33 mouse cellular contexts compared by ENCODE assay signal in genomic region chr10:45204582-45204981, GRCm38 (mm10). TPM values are rescaled to one million over a fixed set of nuclear protein-coding genes. Genes with fewer than 3 reads are reported as not detected.
"Had no signal": no experiment of that assay in that cellular context is flagged by ENCODE, and none has a peak within 500 bp of the region (broad histone marks: within the 10 kb centered on the region; RNA-seq: fewer than 3 reads in every experiment).

No protein-coding gene starts in this region.

- H3K27me3 ChIP-seq: limb, embryonic 12.5 days; limb, embryonic 13.5 days; limb, embryonic 15.5 days; liver, embryonic 12.5 days; liver, embryonic 13.5 days; liver, embryonic 15.5 days; lung, embryonic 15.5 days; megakaryocyte, embryonic 14.5 days; midbrain, embryonic 12.5 days; midbrain, embryonic 13.5 days; midbrain, embryonic 15.5 days had no signal

- DNase-seq: left cerebral cortex, postnatal 4 days; liver; liver, embryonic 13.5 days; liver, postnatal 0 days; lung, adult 18-20 months; lung, adult 2 months; lung, embryonic 14.5 days; lung, postnatal 10 days; lung, postnatal 14 days; lung, postnatal 36 days; lung, postnatal 4 days; midbrain, embryonic 14.5 days had no signal

- H3K4me3 ChIP-seq: left cerebral cortex, adult 2 months; limb, embryonic 10.5 days; limb, embryonic 12.5 days; limb, embryonic 13.5 days; limb, embryonic 15.5 days; liver, embryonic 12.5 days; liver, embryonic 13.5 days; liver, embryonic 15.5 days; lung, embryonic 15.5 days; megakaryocyte, embryonic 14.5 days; midbrain, embryonic 10.5 days; midbrain, embryonic 12.5 days; midbrain, embryonic 13.5 days; midbrain, embryonic 15.5 days had no signal

- ATAC-seq: liver, embryonic 12.5 days; liver, postnatal 0 days; lung, postnatal 0 days; midbrain, embryonic 13.5 days; midbrain, embryonic 15.5 days; midbrain, embryonic 16.5 days had no signal

- H3K4me2 ChIP-seq: limb, embryonic 12.5 days; limb, embryonic 13.5 days; limb, embryonic 15.5 days; liver, embryonic 11.5 days; liver, embryonic 12.5 days; liver, embryonic 13.5 days; liver, embryonic 15.5 days; lung, embryonic 14.5 days; lung, embryonic 15.5 days; midbrain, embryonic 11.5 days; midbrain, embryonic 12.5 days; midbrain, embryonic 13.5 days; midbrain, embryonic 15.5 days had no signal

- H3K36me3 ChIP-seq: limb, embryonic 10.5 days; limb, embryonic 12.5 days; limb, embryonic 13.5 days; limb, embryonic 15.5 days; liver, embryonic 12.5 days; liver, embryonic 13.5 days; liver, embryonic 15.5 days; lung, embryonic 15.5 days; midbrain, embryonic 10.5 days; midbrain, embryonic 12.5 days; midbrain, embryonic 13.5 days; midbrain, embryonic 15.5 days had no signal

RNA-seq across cellular contexts. Expression of gene Popdc3, which starts 26.7 kb away (rescaled TPM):
- total RNA-seq: liver, adult 2 months; megakaryocyte progenitor cell, adult 5-6 weeks; monocyte, adult 5-6 weeks had no signal
- polyA plus RNA-seq: liver, adult 2 months; liver, postnatal 0 days; macrophage; midbrain, embryonic 12.5 days had no signal
